Mouse (Mus musculus) monocyte, adult 2 months (primary cell): Measurements from ENCODE around the gene Zfp953.
"Not testable (repeated sequence)": the region's sequence is repeated elsewhere in the genome, so short reads cannot be mapped to it uniquely, and the experiment has no call there.

Source experiments
- DNase-seq, 2 experiments: peaks; one replicate each; pipeline ENCODE4 v3.0.0; 2022; ENCODE audit warnings: low spot score in 2 of 2, low read depth in 1 of 2

Zfp953 gene

GRCm38 (mm10) chr13:67360131-67360744, at the start of gene Zfp953, which contains the start of gene Gm28044:
Zfp953 (minus strand) TSS chr13:67360605.
Gm28044 (minus strand) TSS chr13:67360536.
- peak; percentile 70 to 85 for DNase-seq

DNA sequence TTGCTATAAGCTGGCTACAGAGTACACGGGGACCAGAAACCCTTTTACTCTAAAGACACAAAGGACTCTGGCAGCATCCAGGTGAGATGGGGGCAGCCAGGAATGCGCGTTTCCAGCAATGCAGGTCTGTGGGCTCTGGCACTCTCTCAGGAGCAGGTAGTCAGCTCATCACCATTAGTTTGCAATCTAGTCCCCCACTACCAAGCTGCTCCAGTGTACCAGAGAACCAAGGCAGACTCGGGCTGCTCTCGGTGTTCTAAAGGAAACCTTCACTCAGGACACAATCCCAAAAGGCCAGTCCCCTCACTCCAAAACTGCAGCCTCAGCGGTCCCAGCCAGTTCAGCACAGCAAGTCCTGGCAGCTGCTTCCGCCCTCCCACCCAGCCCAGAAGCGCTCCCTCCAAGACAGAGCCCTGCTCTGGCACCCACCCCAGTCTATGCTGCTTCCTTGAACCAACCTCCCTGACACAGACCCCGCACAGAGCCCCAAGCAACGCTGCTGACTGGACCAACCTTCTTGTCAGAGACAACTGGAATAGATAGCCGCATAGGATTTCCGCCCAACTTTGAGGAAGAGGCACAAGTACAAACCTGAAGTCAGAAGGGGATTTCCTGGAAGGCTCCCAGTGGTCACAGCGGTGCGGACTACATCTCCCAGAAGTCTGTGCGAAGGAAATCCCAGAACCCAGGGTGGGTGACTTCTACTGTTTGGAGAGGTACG, 38.9 kb upstream of the Zfp953 start, which contains the start of gene Zfp429:
Gene Zfp429, minus strand, starts transcription at position 637 of the 721 bp plus-strand sequence.
- DNase-seq = peak in 1 of 2 experiments; percentile 54

DNA sequence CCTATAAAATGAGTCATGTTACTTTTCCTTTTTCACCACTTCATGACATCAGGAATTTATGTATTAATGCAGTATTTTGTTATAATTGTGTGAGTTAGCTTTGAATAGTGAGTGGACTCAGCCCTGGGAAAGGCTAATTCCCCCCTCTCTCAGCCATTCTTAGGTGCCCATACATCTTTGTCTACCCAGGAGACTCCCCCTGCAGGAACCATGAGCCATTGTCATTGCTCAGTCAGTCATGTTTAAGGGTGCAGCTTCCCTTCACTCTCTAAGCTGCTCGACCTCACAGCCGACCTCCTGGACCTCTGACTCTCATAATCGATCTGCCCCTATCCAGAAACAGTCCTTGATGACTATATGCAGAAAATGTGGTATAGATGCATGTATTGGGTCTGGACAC, 15.8 kb upstream of the Zfp953 start:
- not testable (repeated sequence) for DNase-seq

DNA sequence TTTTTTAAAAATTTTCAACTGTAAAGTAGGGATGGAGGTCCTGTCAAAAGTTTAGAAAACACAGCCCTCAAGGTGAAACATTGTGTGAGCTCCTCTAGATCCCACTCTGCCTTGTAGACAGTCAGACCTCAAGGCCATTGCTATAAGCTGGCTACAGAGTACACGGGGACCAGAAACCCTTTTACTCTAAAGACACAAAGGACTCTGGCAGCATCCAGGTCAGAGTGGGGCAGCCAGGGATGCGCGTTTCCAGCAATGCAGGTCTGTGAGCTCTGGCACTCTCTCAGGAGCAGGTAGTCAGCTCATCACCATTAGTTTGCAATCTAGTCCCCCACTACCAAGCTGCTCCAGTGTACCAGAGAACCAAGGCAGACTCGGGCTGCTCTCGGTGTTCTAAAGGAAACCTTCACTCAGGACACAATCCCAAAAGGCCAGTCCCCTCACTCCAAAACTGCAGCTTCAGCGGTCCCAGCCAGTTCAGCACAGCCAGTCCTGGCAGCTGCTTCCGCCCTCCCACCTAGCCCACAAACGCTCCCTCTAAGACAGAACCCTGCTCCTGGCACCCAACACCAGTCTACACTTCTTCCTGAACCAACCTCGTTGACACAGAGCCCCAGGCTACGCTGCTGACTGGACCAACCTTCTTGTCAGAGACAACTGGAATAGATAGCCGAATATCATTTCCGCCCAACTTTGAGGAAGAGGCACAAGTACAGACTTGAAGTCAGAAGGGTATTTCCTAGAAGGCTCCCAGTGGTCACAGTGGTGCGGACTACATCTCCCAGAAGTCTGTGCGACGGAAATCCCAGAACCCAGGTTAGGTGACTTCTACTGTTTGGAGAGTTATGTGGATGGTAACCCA, 14.9 kb upstream of the Zfp953 start, which contains the start of the genes Gm28041 and Zfp456:
Gene Gm28041, minus strand, starts transcription at position 684 of the 862 bp plus-strand sequence.
Gene Zfp456, minus strand, starts transcription at position 761 of the 862 bp plus-strand sequence.
- peak; percentile 50 to 73 for DNase-seq

GRCm38 (mm10) chr13:67351854-67352253, 8.6 kb downstream of the Zfp953 start:
- no peak for DNase-seq

DNA sequence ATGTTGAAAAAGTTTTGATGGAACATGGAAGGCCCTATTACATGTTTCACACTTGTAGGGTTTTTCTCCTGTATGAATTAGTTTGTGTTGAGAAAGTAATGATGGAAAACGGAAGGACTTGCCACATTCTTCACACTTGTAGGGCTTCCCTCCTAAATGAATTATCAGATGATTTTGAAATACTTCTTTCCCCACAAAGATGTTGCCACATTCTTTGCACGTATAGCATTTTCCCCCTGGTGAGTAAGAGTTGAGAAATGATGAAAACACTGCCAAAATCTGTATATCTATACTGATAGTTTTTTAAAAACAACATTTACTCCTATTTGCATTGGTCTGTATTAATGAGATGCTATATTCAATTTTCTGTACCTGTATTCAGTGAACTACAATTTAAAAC, 17.0 kb downstream of the Zfp953 start:
- no peak for DNase-seq

GRCm38 (mm10) chr13:67332877-67333276, 27.5 kb downstream of the Zfp953 start:
- DNase-seq = no peak

DNA sequence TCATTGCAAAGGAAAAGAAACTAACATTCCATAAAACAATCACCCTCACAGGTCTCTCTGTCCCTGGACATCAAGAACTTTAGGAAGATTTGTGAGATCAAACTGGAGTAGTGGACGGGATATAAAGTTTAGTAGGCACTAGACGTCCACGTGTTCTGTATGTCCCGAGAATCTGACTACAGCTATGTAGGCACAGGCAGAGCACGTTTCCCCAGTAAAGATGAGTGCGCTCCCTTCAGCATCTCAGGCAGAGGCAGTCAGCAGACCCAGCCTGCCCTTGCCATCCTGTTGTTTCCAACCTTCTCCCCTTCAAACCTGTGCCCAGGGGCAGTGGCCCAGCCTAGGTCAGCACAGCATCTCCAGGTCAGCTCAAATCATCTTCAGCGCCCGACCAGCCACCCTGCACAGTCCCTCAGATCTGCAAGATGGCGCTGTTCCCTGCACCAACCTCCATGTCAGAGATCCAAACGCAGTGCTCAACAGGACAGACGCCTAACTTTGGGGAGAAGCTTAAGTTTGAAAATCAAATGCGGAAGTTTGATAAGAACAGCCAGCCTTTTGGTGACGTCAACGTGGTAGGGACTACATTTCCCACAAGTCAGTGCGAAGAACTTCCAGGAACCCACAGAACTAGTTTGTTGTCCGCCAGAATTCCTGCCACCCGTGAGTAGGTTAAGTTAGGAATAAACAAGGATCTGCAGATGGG, 28.2 kb downstream of the Zfp953 start, which contains the start of gene Zfp595:
Gene Zfp595, minus strand, starts transcription at position 552 of the 706 bp plus-strand sequence.
- DNase-seq = peak; percentile 57 to 78

GRCm38 (mm10) chr13:67306718-67307117, 53.7 kb downstream of the Zfp953 start:
- no peak for DNase-seq

DNA sequence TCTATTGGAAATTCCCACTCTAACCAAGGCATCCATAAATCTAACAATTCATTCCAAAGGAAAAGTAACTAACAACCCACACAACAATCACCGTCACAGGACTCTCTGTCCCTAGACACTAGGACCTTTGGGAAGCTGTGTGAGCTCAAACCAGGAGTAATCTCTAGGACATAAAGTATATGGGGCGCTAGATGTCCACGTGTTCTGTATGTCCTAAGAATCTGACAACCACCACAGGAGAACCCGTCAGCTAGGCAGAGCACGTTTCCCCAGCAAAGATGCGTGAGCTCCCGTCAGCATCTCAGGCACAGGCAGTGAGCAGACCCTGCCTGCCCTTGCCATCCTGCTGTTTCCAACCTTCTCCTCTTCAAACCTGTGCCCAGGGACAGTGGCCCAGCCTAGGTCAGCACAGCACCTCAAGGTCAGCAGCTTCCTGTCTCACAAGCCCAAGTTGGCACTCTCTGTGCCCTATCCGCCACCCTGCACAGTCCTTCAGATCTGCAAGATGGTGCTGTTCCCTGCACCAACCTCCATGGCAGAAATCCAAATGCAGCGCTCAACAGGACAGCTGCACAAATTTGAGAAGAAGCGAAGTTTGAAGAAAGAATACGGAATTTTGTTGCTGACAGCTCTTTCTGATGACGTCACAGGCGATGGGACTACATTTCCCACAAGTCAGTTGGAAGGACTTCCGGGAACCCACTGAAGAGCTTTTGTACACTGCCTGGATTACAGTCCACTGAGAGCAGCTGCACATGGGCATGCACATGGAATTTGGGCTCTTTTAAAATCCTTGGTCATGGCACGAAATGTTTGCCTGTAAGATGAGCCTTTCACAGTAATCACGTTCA, 54.4 kb downstream of the Zfp953 start, which contains the start of gene Zfp457:
Gene Zfp457, minus strand, starts transcription at position 664 of the 851 bp plus-strand sequence.
- DNase-seq = peak; percentile 59 to 75
